Mouse (Mus musculus) testis, adult 2 months (tissue): Measurements from ENCODE around the gene Strbp. TPM values are rescaled to one million over a fixed set of nuclear protein-coding genes. Genes with fewer than 3 reads are reported as not detected.

Source experiments
- H3K27ac ChIP-seq: fragments of 200-500 bp; 2 replicates; pipeline ENCODE4 v1.5.1; 2012; ENCODE audit warnings: low read depth, low read length; ENCODE audit not compliant: control insufficient read depth, insufficient read depth
- H3K27me3 ChIP-seq: fragments of 200-500 bp; 2 replicates; pipeline ENCODE4 v1.6.1; 2012; ENCODE audit warnings: mild to moderate bottlenecking, low read length, moderate library complexity; ENCODE audit not compliant: control insufficient read depth, insufficient read depth
- H3K36me3 ChIP-seq: fragments of 200-500 bp; 2 replicates; pipeline ENCODE4 v1.6.1; 2012; ENCODE audit warnings: mild to moderate bottlenecking, low read length; ENCODE audit not compliant: control insufficient read depth, insufficient read depth
- H3K4me1 ChIP-seq: fragments of 200-500 bp; 2 replicates; pipeline ENCODE4 v1.6.1; 2012; ENCODE audit warnings: low read length; ENCODE audit not compliant: control insufficient read depth, insufficient read depth
- H3K4me3 ChIP-seq: fragments of 200-500 bp; 2 replicates; pipeline ENCODE4 v1.5.1; 2012; ENCODE audit warnings: low read depth, mild to moderate bottlenecking, low read length, moderate library complexity, mixed read lengths; ENCODE audit not compliant: control insufficient read depth
- CTCF ChIP-seq: fragments of 200-500 bp; IDR thresholded peaks from 2 replicates; pipeline ENCODE4 v1.5.1; 2012; ENCODE audit warnings: low read depth, mild to moderate bottlenecking, inconsistent platforms, low read length, moderate library complexity; ENCODE audit not compliant: control insufficient read depth, insufficient read depth, insufficient replicate concordance
- POLR2A ChIP-seq: fragments of 200-500 bp; IDR thresholded peaks from 2 replicates; pipeline ENCODE4 v1.6.1; 2012; ENCODE audit warnings: low read depth, mild to moderate bottlenecking, inconsistent platforms, low read length, moderate library complexity; ENCODE audit not compliant: control insufficient read depth
- polyA plus RNA-seq: library from polyadenylated mRNA; depleted of rRNA; stranded (reverse); fragments of >200 nt; gene quantifications from 2 replicates; pipeline ENCODE4 v1.2.3, GENCODE M21; 2012; rRNA removed

Strbp gene
- 44.9 and 45.8 TPM in 2 replicates for polyA plus RNA-seq

DNA sequence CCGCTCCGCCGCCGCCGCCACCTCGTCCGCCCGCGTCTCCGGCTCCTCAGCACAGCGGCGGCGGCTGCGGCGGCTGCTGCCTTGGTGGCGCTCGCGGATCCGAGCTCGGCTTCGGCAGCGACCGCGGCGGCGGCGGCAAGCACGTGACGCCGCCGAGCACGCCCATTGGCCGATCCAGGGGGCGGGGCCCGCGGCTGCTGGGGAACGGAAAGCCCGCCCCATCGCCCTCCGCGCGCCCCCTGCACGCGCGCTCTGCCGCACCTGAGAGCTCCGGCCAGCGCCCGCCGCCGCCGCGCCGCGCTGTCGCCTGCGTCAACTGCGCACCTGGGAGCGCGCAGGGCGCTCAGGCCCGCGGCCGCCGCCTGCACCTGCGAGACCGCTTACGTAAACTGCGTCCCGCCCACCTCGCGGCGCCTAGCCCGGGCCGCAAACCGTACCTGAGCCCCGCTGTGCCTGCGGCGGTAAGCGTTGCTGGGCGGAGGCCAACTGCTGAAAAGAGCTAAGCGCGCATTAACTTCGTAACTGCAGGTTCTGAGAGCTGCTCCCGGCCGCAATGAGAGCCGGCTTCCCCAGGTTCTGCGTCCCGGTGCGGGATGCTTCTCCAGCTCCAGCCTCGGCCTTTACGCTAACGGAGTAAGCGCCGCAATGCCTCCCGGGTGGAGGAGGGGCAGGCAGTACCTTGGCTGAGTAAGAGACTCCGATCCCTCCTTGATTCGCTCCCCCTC, at the start of gene Strbp:
Strbp (minus strand) TSS at position 630 of the 725 bp plus-strand sequence.
- Histone ChIP-seq H3K4me3 (peak within 1 kb of the TSS; percentile 93), H3K4me1 (peaks cover 6% of the 10 kb centered on the region; the same call in 1 of the 2 replicates), H3K27ac (peak within 1 kb of the TSS; percentile 94), H3K27me3 (no peaks in the 10 kb centered on the region), H3K36me3 (no peaks in the 10 kb centered on the region)
- TF ChIP-seq POLR2A (peak; percentile 53), CTCF (no peak)

GRCm38 (mm10) chr2:37751114-37751513, 47.5 kb upstream of the Strbp start:
- H3K4me3 ChIP-seq: no peak overlapping the region
- no peaks in the 10 kb centered on the region for H3K27me3 ChIP-seq
- H3K36me3 ChIP-seq: no peaks in the 10 kb centered on the region
- H3K4me1 ChIP-seq: no peaks in the 10 kb centered on the region
- TF ChIP-seq POLR2A (no peak), CTCF (no peak)
- no peak overlapping the region for H3K27ac ChIP-seq

- Histone ChIP-seq H3K4me3 (no peak overlapping the region), H3K27ac (no peak overlapping the region), H3K36me3 (no peaks in the 10 kb centered on the region)
These were observed 45.7 kb upstream of the Strbp start for GRCm38 (mm10) chr2:37749323-37749722.

GRCm38 (mm10) chr2:37748442-37749066, 44.9 kb upstream of the Strbp start:
- Histone ChIP-seq H3K4me1 (no peaks in the 10 kb centered on the region), H3K27ac (no peak overlapping the region), H3K36me3 (no peaks in the 10 kb centered on the region), H3K27me3 (no peaks in the 10 kb centered on the region), H3K4me3 (no peak overlapping the region)
- TF ChIP-seq POLR2A (no peak), CTCF (no peak)

More at GRCm38 (mm10) chr2:37749323-37749722, 45.7 kb upstream of the Strbp start:
- TF ChIP-seq POLR2A (no peak), CTCF (no peak)
- Histone ChIP-seq H3K27me3 (no peaks in the 10 kb centered on the region), H3K4me1 (no peaks in the 10 kb centered on the region)

DNA sequence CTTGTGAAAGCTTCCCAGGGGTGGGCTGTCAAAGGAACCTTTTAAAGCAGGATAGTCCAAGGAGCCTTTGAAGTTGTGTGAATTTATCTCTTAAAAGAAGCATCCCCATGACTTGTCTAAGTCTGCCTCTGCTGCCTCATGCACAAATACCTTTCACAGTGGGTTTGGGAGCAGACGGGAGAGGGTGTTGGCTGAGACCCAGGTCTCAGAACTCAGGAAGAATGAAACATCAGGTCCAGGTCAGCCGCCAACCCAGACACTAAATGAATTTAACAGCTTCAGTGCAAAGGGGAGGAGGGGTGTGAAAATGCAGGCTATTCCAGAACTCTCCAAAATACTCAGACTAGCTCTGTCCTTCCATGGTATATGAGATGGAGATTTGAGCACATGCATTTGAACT, 44.2 kb upstream of the Strbp start:
- H3K4me1 ChIP-seq: no peaks in the 10 kb centered on the region
- TF ChIP-seq CTCF (no peak), POLR2A (no peak)
- H3K27ac ChIP-seq: no peak overlapping the region
- H3K36me3 ChIP-seq: no peaks in the 10 kb centered on the region
- H3K27me3 ChIP-seq: no peaks in the 10 kb centered on the region
- no peak overlapping the region for H3K4me3 ChIP-seq

GRCm38 (mm10) chr2:37746293-37747049, 42.8 kb upstream of the Strbp start:
- no peaks in the 10 kb centered on the region for H3K4me1 ChIP-seq
- no peak for TF ChIP-seq CTCF
- no peak for TF ChIP-seq POLR2A

DNA sequence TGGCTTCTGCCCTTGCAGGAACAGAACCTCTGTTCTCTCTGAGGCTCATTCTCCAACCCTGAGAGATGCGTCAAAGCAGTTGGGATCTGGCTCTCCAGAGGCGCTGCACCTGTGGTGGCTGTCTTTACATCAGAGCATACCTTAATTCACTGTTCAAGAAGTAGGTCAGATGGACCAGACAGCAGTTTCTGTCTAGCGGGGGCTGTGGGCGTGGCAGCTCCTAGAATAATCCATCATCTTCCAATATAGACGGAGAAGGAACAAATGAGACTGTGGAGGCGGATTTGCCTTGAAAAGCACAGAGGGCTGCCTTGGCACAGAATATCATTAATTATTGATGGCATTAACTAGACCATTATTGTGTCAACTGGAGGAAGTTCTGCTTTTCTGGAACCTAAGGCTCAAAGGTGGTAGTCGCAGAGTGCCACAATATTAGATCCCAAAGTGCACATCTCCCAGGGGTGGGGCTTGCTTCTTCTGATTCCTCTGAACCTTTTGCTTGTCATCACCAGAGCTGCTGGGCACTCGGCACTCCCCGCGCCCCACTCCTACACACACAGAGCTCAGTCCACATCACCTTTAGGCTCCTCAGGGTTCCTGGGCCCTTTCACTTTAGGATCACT, 41.2 kb upstream of the Strbp start:
- H3K36me3 ChIP-seq: no peaks in the 10 kb centered on the region
- TF ChIP-seq POLR2A (no peak), CTCF (no peak)
- no peak overlapping the region for H3K4me3 ChIP-seq
- no peaks in the 10 kb centered on the region for H3K4me1 ChIP-seq
- H3K27me3 ChIP-seq: no peaks in the 10 kb centered on the region
- no peak overlapping the region for H3K27ac ChIP-seq

More at GRCm38 (mm10) chr2:37746293-37747049, 42.8 kb upstream of the Strbp start:
- Histone ChIP-seq H3K27ac (no peak overlapping the region), H3K36me3 (no peaks in the 10 kb centered on the region), H3K4me3 (no peak overlapping the region), H3K27me3 (no peaks in the 10 kb centered on the region)
